Mouse (Mus musculus): Measurements from ENCODE around the gene Lsg1. TPM values are rescaled to one million over a fixed set of nuclear protein-coding genes. Genes with fewer than 3 reads are reported as not detected.

Gene Lsg1
- polyA plus RNA-seq, 1 experiment, result 20.3 TPM

GRCm38 (mm10) chr16:30548291-30548690 lies 39.1 kb downstream of the Lsg1 start:
- Histone ChIP-seq H3K4me3 (replicated peaks; ENCODE audit: insufficient read depth, low read depth, low read length) (no peak overlapping the region), H3K27ac (ENCODE audit: insufficient read depth, low read length) (no peak overlapping the region), H3K27me3 (ENCODE audit: control insufficient read depth, insufficient read depth, low read length) (no peaks in the 10 kb centered on the region), H3K4me1 (ENCODE audit: control insufficient read depth, insufficient read depth, low read length) (no peaks in the 10 kb centered on the region; the same call in 1 of the 2 replicates)
- 92% methylated on average over 5 of the region's 5 CpGs for WGBS
- DNase-seq, result no peak
- TF ChIP-seq CTCF (IDR thresholded peaks at IDR 0.05; ENCODE audit: borderline replicate concordance, insufficient read depth, low read depth, low read length), result no peak
- no peak for TF ChIP-seq POLR2A (IDR thresholded peaks at IDR 0.05; ENCODE audit: borderline replicate concordance, insufficient read depth, low read length)

GRCm38 (mm10) chr16:30544693-30545092 lies 42.7 kb downstream of the Lsg1 start:
- Histone ChIP-seq H3K4me3 (replicated peaks; ENCODE audit: insufficient read depth, low read depth, low read length) (no peak overlapping the region), H3K4me1 (ENCODE audit: control insufficient read depth, insufficient read depth, low read length) (no peaks in the 10 kb centered on the region), H3K27ac (ENCODE audit: insufficient read depth, low read length) (no peak overlapping the region), H3K27me3 (ENCODE audit: control insufficient read depth, insufficient read depth, low read length) (no peaks in the 10 kb centered on the region)
- TF ChIP-seq POLR2A (IDR thresholded peaks at IDR 0.05; ENCODE audit: borderline replicate concordance, insufficient read depth, low read length) (no peak), CTCF (IDR thresholded peaks at IDR 0.05; ENCODE audit: borderline replicate concordance, insufficient read depth, low read depth, low read length) (no peak)
- WGBS, result 94% methylated on average over 4 of the region's 4 CpGs
- no peak for DNase-seq

GRCm38 (mm10) chr16:30543386-30543785 lies 44.0 kb downstream of the Lsg1 start:
- H3K27ac ChIP-seq (ENCODE audit: insufficient read depth, low read length), result no peak overlapping the region
- no peak for DNase-seq
- no peaks in the 10 kb centered on the region for H3K4me1 ChIP-seq (ENCODE audit: control insufficient read depth, insufficient read depth, low read length)
- TF ChIP-seq CTCF (IDR thresholded peaks at IDR 0.05; ENCODE audit: borderline replicate concordance, insufficient read depth, low read depth, low read length) (no peak), POLR2A (IDR thresholded peaks at IDR 0.05; ENCODE audit: borderline replicate concordance, insufficient read depth, low read length) (no peak)
- H3K27me3 ChIP-seq (ENCODE audit: control insufficient read depth, insufficient read depth, low read length), result no peaks in the 10 kb centered on the region
- WGBS, result 86% methylated on average over 9 of the region's 9 CpGs
- H3K4me3 ChIP-seq (replicated peaks; ENCODE audit: insufficient read depth, low read depth, low read length), result no peak overlapping the region

- Histone ChIP-seq H3K27me3 (ENCODE audit: control insufficient read depth, insufficient read depth, low read length) (no peaks in the 10 kb centered on the region), H3K27ac (ENCODE audit: insufficient read depth, low read length) (no peak overlapping the region), H3K4me1 (ENCODE audit: control insufficient read depth, insufficient read depth, low read length) (no peaks in the 10 kb centered on the region), H3K4me3 (replicated peaks; ENCODE audit: insufficient read depth, low read depth, low read length) (no peak overlapping the region)
- no peak for DNase-seq
- TF ChIP-seq CTCF (IDR thresholded peaks at IDR 0.05; ENCODE audit: borderline replicate concordance, insufficient read depth, low read depth, low read length) (no peak), POLR2A (IDR thresholded peaks at IDR 0.05; ENCODE audit: borderline replicate concordance, insufficient read depth, low read length) (no peak)
- WGBS, result 89% methylated on average over 6 of the region's 6 CpGs
These were observed 44.6 kb downstream of the Lsg1 start for GRCm38 (mm10) chr16:30542826-30543225.

- 73% methylated on average over 20 of the region's 20 CpGs for WGBS
- H3K27me3 ChIP-seq (ENCODE audit: control insufficient read depth, insufficient read depth, low read length), result no peaks in the 10 kb centered on the region
- DNase-seq, result no peak
- no peak overlapping the region for H3K27ac ChIP-seq (ENCODE audit: insufficient read depth, low read length)
- TF ChIP-seq CTCF (IDR thresholded peaks at IDR 0.05; ENCODE audit: borderline replicate concordance, insufficient read depth, low read depth, low read length), result no peak
- no peak for TF ChIP-seq POLR2A (IDR thresholded peaks at IDR 0.05; ENCODE audit: borderline replicate concordance, insufficient read depth, low read length)
- H3K4me1 ChIP-seq (ENCODE audit: control insufficient read depth, insufficient read depth, low read length), result no peaks in the 10 kb centered on the region
- no peak overlapping the region for H3K4me3 ChIP-seq (replicated peaks; ENCODE audit: insufficient read depth, low read depth, low read length)
These were observed 47.0 kb downstream of the Lsg1 start for GRCm38 (mm10) chr16:30540107-30541001.

- peak in 1 of 2 experiments; percentile 34 for DNase-seq
- 22% methylated on average over 10 of the region's 10 CpGs for WGBS
- no peaks in the 10 kb centered on the region for H3K27me3 ChIP-seq (ENCODE audit: control insufficient read depth, insufficient read depth, low read length)
- H3K4me1 ChIP-seq (ENCODE audit: control insufficient read depth, insufficient read depth, low read length), result no peaks in the 10 kb centered on the region
- no peak overlapping the region for H3K27ac ChIP-seq (ENCODE audit: insufficient read depth, low read length)
- TF ChIP-seq CTCF (IDR thresholded peaks at IDR 0.05; ENCODE audit: borderline replicate concordance, insufficient read depth, low read depth, low read length) (peak; percentile 59; the same call in 1 of the 2 replicates), POLR2A (IDR thresholded peaks at IDR 0.05; ENCODE audit: borderline replicate concordance, insufficient read depth, low read length) (no peak)
- H3K4me3 ChIP-seq (replicated peaks; ENCODE audit: insufficient read depth, low read depth, low read length), result no peak overlapping the region
These were observed 48.0 kb downstream of the Lsg1 start for GRCm38 (mm10) chr16:30539433-30539832.

GRCm38 (mm10) chr16:30535075-30535474 lies 52.3 kb downstream of the Lsg1 start:
- no peaks in the 10 kb centered on the region for H3K27me3 ChIP-seq (ENCODE audit: control insufficient read depth, insufficient read depth, low read length)
- no peak for DNase-seq
- WGBS, result 96% methylated on average over 1 of the region's 1 CpGs
- TF ChIP-seq POLR2A (IDR thresholded peaks at IDR 0.05; ENCODE audit: borderline replicate concordance, insufficient read depth, low read length), result no peak
- no peak for TF ChIP-seq CTCF (IDR thresholded peaks at IDR 0.05; ENCODE audit: borderline replicate concordance, insufficient read depth, low read depth, low read length)
- H3K4me1 ChIP-seq (ENCODE audit: control insufficient read depth, insufficient read depth, low read length), result peaks cover 3% of the 10 kb centered on the region; the same call in 1 of the 2 replicates
- H3K27ac ChIP-seq (ENCODE audit: insufficient read depth, low read length), result no peak overlapping the region
- no peak overlapping the region for H3K4me3 ChIP-seq (replicated peaks; ENCODE audit: insufficient read depth, low read depth, low read length)

- Histone ChIP-seq H3K4me1 (ENCODE audit: control insufficient read depth, insufficient read depth, low read length) (peaks cover 3% of the 10 kb centered on the region; the same call in 1 of the 2 replicates), H3K27me3 (ENCODE audit: control insufficient read depth, insufficient read depth, low read length) (no peaks in the 10 kb centered on the region), H3K27ac (ENCODE audit: insufficient read depth, low read length) (no peak overlapping the region), H3K4me3 (replicated peaks; ENCODE audit: insufficient read depth, low read depth, low read length) (no peak overlapping the region)
- TF ChIP-seq CTCF (IDR thresholded peaks at IDR 0.05; ENCODE audit: borderline replicate concordance, insufficient read depth, low read depth, low read length), result no peak
- TF ChIP-seq POLR2A (IDR thresholded peaks at IDR 0.05; ENCODE audit: borderline replicate concordance, insufficient read depth, low read length), result no peak
- DNase-seq, result no peak
- WGBS, result 68% methylated on average over 4 of the region's 4 CpGs
These were observed 53.8 kb downstream of the Lsg1 start for GRCm38 (mm10) chr16:30533592-30533991.
